Mouse (Mus musculus): Measurements from ENCODE around the gene Gm10377.
"Not testable (repeated sequence)": the region's sequence is repeated elsewhere in the genome, so short reads cannot be mapped to it uniquely, and the experiment has no call there.

Gm10377 gene

GRCm38 (mm10) chr14:42797887-42798286 is at the start of gene Gm10377:
Gene Gm10377, minus strand, starts transcription at chr14:42797987.
- not testable (repeated sequence) for DNase-seq

GRCm38 (mm10) chr14:42768721-42769120 is 29.1 kb downstream of the Gm10377 start, which contains the start of gene Gm3015:
Gene Gm3015, minus strand, starts transcription at chr14:42768821.
- not testable (repeated sequence) for DNase-seq

Data from kidney, postnatal 4 days (tissue).